Mouse (Mus musculus) liver, embryonic 16.5 days (tissue): ENCODE measurements around the gene Crtac1. TPM values are rescaled to one million over a fixed set of nuclear protein-coding genes. Genes with fewer than 3 reads are reported as not detected.

Source experiments
- ATAC-seq: fragments of 200-750 bp; cut with Nextera tagmentation; 2 replicates; pipeline ENCODE4 v1.8.0; 2017; ENCODE audit warnings: low read depth, mild to moderate bottlenecking, moderate number of reproducible peaks, moderate library complexity
- H3K27ac ChIP-seq: fragments of 300-500 bp; sonication (generic); 2 replicates; pipeline ENCODE4 v1.5.1; 2014; ENCODE audit warnings: mild to moderate bottlenecking, low read length
- H3K27me3 ChIP-seq: fragments of 300-500 bp; sonication (generic); 2 replicates; pipeline ENCODE4 v1.6.1; 2014; ENCODE audit warnings: low read depth, low read length, mixed read lengths; ENCODE audit not compliant: control insufficient read depth, insufficient read depth
- H3K36me3 ChIP-seq: fragments of 300-500 bp; sonication (generic); 2 replicates; pipeline ENCODE4 v1.6.1; 2014; ENCODE audit warnings: mild to moderate bottlenecking; ENCODE audit not compliant: control insufficient read depth, insufficient read depth
- H3K4me1 ChIP-seq: fragments of 300-500 bp; sonication (generic); 2 replicates; pipeline ENCODE4 v1.6.1; 2014; ENCODE audit warnings: low read depth, low read length, mixed read lengths; ENCODE audit not compliant: control insufficient read depth
- H3K4me2 ChIP-seq: fragments of 300-500 bp; sonication (generic); 2 replicates; pipeline ENCODE4 v1.6.1; 2014; ENCODE audit warnings: low read depth, low read length, mixed read lengths
- H3K4me3 ChIP-seq: fragments of 300-500 bp; sonication (generic); 2 replicates; pipeline ENCODE4 v1.5.1; 2014; ENCODE audit warnings: low read depth, mild to moderate bottlenecking, low read length
- H3K9ac ChIP-seq: fragments of 300-500 bp; sonication (generic); 2 replicates; pipeline ENCODE4 v1.6.1; 2014; ENCODE audit warnings: low read depth, low read length
- H3K9me3 ChIP-seq: fragments of 300-500 bp; sonication (generic); replicated peaks from 2 replicates; pipeline ENCODE4 v1.6.1; 2016; ENCODE audit warnings: low read length; ENCODE audit not compliant: control insufficient read depth
- WGBS: fragments of 180-500 bp; shearing (Covaris S2); extraction: QIAGEN DNeasy Blood & Tissue Kit; methylation state at CpG from one replicate; pipeline ENCODE4 v1.1.7; 2014; ENCODE audit not compliant: insufficient replicate concordance; 5-methylcytosine and 5-hydroxymethylcytosine counted together
- polyA plus RNA-seq: library from polyadenylated mRNA; unstranded; fragments of >200 nt; fragmentation: Nextera tagmentation; extraction: Ambion mirVana; gene quantifications from 2 replicates; pipeline ENCODE4 v1.2.1, GENCODE M21; 2015

Gene Crtac1
- polyA plus RNA-seq, 1 experiment from 2014 or later = 0.08 TPM

DNA sequence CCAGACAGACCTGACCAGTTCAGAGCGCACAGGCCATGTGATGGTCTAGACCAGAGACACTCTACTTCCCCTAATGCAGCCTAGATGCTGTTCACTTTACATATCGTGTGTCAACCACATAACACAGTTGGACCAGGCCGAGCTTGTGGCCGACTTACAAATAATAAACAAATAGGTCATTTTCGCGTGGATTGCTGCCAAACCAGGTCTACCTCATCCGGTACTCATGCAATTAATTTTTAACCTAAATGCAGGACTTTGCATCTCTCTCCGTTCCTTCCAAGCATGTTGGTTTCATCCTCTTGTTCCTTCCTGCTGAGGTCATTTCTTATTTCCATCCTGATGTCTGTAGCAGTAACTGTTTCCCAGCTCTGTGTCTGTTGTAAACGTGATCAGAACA is 22.4 kb upstream of the Crtac1 start:
- Histone ChIP-seq H3K9me3 (no peaks in the 10 kb centered on the region), H3K4me2 (no peak overlapping the region), H3K4me3 (no peak overlapping the region), H3K4me1 (no peaks in the 10 kb centered on the region), H3K27me3 (no peaks in the 10 kb centered on the region), H3K27ac (no peak overlapping the region), H3K9ac (no peak overlapping the region), H3K36me3 (no peaks in the 10 kb centered on the region)
- WGBS = 63% methylated on average over 9 of the region's 9 CpGs
- ATAC-seq = no peak

DNA sequence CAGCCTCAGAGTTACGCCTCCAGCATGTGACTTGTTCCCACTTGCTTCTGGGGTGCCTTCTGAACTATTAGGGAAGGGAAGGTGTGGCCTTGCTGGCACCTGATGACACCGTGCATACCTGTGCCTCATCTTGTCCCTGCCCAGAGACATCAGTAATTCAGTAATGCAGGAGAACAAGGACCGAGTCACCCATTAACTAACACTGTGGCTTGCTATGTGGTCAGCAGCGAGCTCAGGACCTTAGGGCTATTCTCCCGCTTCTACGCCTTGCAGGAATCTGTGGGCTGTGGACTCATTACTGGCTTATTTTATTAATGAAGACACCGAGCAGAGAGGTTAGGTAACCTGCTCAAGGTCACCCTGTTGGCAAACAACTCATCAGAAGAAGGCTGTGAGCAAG is 21.0 kb upstream of the Crtac1 start:
- H3K4me3 ChIP-seq = no peak overlapping the region
- no peak overlapping the region for H3K4me2 ChIP-seq
- H3K9me3 ChIP-seq = no peaks in the 10 kb centered on the region
- no peaks in the 10 kb centered on the region for H3K4me1 ChIP-seq
- ATAC-seq = no peak
- no peak overlapping the region for H3K9ac ChIP-seq
- H3K36me3 ChIP-seq = no peaks in the 10 kb centered on the region
- no peak overlapping the region for H3K27ac ChIP-seq
- H3K27me3 ChIP-seq = no peaks in the 10 kb centered on the region
- 66% methylated on average over 7 of the region's 7 CpGs for WGBS

DNA sequence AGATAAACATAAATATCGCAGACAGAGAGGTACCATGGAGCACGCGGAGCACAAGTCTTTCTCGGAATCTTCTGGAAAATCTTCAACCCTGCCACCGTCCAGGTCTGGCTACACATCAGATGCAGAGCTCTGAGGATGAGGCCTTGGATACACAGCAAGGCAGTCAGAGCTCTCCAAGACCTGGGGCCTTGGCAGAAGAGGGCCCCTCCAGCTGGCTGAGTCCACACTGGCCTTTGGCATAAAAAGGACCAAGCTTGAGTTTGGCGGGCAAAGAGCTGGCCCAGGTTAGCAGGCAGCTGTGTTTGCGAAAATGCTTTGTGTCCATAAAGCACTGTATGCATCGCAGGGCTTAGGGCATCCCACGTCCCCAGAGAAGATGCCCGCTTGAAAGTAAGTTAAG is 17.0 kb upstream of the Crtac1 start:
- H3K27me3 ChIP-seq = no peaks in the 10 kb centered on the region
- no peak overlapping the region for H3K9ac ChIP-seq
- no peaks in the 10 kb centered on the region for H3K36me3 ChIP-seq
- no peak overlapping the region for H3K4me2 ChIP-seq
- no peaks in the 10 kb centered on the region for H3K9me3 ChIP-seq
- no peaks in the 10 kb centered on the region for H3K4me1 ChIP-seq
- 76% methylated on average over 10 of the region's 10 CpGs for WGBS
- no peak for ATAC-seq
- no peak overlapping the region for H3K27ac ChIP-seq
- H3K4me3 ChIP-seq = no peak overlapping the region

DNA sequence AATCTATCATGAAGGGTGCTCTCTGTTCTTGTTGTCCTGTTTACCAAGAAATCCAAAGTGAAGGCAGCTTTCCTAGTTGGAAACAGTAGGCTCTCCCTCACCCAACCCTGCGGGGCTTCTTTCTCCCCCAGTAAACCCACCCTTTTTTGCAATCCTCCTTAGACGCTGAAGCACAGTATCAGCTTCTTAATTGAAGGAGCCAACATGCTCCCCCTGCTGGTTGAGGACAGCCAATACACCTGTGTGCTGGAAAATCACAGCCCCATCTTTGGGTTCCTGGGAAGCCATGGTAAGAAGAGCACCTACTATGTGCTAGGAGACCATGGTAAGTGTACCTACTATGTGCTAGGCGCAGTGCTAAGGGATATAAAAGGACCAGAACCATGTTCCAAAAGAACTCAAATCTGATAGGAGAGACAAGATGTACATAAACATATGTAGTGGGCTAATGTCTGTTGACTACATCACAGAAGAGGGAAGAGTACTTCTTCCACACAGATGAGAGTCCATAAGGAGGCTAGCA is 12.4 kb upstream of the Crtac1 start:
- WGBS = 10% methylated on average over 3 of the region's 3 CpGs
- ATAC-seq = no peak
- Histone ChIP-seq H3K9me3 (no peaks in the 10 kb centered on the region), H3K9ac (no peak overlapping the region), H3K36me3 (no peaks in the 10 kb centered on the region), H3K4me1 (no peaks in the 10 kb centered on the region), H3K27me3 (no peaks in the 10 kb centered on the region), H3K27ac (no peak overlapping the region), H3K4me3 (no peak overlapping the region), H3K4me2 (no peak overlapping the region)

GRCm38 (mm10) chr19:42443266-42443665 is 11.7 kb upstream of the Crtac1 start:
- no peak overlapping the region for H3K4me2 ChIP-seq
- ATAC-seq = no peak
- no peak overlapping the region for H3K27ac ChIP-seq
- no peak overlapping the region for H3K9ac ChIP-seq
- no peaks in the 10 kb centered on the region for H3K4me1 ChIP-seq
- 69% methylated on average over 4 of the region's 4 CpGs for WGBS
- no peaks in the 10 kb centered on the region for H3K36me3 ChIP-seq
- no peaks in the 10 kb centered on the region for H3K27me3 ChIP-seq
- H3K4me3 ChIP-seq = no peak overlapping the region
- H3K9me3 ChIP-seq = no peaks in the 10 kb centered on the region

GRCm38 (mm10) chr19:42442246-42443197 is 10.9 kb upstream of the Crtac1 start:
- Histone ChIP-seq H3K4me2 (no peak overlapping the region), H3K4me3 (no peak overlapping the region), H3K36me3 (no peaks in the 10 kb centered on the region), H3K9ac (no peak overlapping the region), H3K27ac (no peak overlapping the region), H3K4me1 (no peaks in the 10 kb centered on the region), H3K27me3 (no peaks in the 10 kb centered on the region), H3K9me3 (no peaks in the 10 kb centered on the region)
- no peak for ATAC-seq
- WGBS = 53% methylated on average over 8 of the region's 8 CpGs

- Histone ChIP-seq H3K36me3 (no peaks in the 10 kb centered on the region), H3K4me3 (no peak overlapping the region), H3K9me3 (no peaks in the 10 kb centered on the region), H3K4me1 (no peaks in the 10 kb centered on the region), H3K27me3 (peaks cover under 1% of the 10 kb centered on the region; the same call in 1 of the 2 replicates), H3K27ac (no peak overlapping the region), H3K9ac (no peak overlapping the region), H3K4me2 (no peak overlapping the region)
- no peak for ATAC-seq
- 20% methylated on average over 3 of the region's 3 CpGs for WGBS
Measured at GRCm38 (mm10) chr19:42440089-42440488, 8.5 kb upstream of the Crtac1 start.

GRCm38 (mm10) chr19:42439353-42439752 is 7.8 kb upstream of the Crtac1 start:
- H3K36me3 ChIP-seq = no peaks in the 10 kb centered on the region

DNA sequence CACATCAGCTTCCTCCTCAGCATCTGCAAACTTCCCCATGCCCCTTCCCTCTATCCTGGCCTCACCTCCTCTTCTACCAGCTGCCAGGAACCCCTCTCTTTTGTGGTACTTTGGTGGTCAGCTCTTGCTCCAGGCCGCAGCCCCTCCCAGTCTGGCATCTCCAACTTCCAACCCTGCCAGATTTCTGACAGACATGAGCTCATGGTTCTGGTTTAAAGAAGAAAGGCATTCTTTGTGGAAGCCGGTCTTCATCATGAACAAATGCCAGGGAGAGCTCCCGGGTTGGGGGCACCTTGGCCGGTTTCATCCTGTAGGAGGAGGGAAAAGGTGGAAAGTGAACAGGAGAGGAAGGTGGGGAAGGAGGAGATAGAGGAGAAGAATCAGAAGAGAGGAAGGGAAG is 4.0 kb upstream of the Crtac1 start:
- peaks cover 45% of the 10 kb centered on the region for H3K27me3 ChIP-seq
- H3K4me1 ChIP-seq = no peaks in the 10 kb centered on the region; the same call in 1 of the 2 replicates
- WGBS = 54% methylated on average over 4 of the region's 4 CpGs
- H3K9ac ChIP-seq = no peak overlapping the region
- no peak overlapping the region for H3K27ac ChIP-seq
- ATAC-seq = no peak
- no peaks in the 10 kb centered on the region for H3K9me3 ChIP-seq
- H3K36me3 ChIP-seq = no peaks in the 10 kb centered on the region
- no peak overlapping the region for H3K4me2 ChIP-seq
- H3K4me3 ChIP-seq = no peak overlapping the region

More at GRCm38 (mm10) chr19:42439353-42439752, 7.8 kb upstream of the Crtac1 start:
- 54% methylated on average over 9 of the region's 9 CpGs for WGBS
- H3K4me1 ChIP-seq = no peaks in the 10 kb centered on the region
- no peak overlapping the region for H3K9ac ChIP-seq
- no peak overlapping the region for H3K4me3 ChIP-seq
- H3K4me2 ChIP-seq = no peak overlapping the region
- ATAC-seq = no peak
- no peak overlapping the region for H3K27ac ChIP-seq
- no peaks in the 10 kb centered on the region for H3K9me3 ChIP-seq
- H3K27me3 ChIP-seq = peaks cover 8% of the 10 kb centered on the region
